Mouse (Mus musculus): ENCODE measurements around the gene 1700017B05Rik. TPM values are rescaled to one million over a fixed set of nuclear protein-coding genes. Genes with fewer than 3 reads are reported as not detected.

The 1700017B05Rik gene
- polyA plus RNA-seq, 1 experiment from 2014 or later, result 10.1 TPM

DNA sequence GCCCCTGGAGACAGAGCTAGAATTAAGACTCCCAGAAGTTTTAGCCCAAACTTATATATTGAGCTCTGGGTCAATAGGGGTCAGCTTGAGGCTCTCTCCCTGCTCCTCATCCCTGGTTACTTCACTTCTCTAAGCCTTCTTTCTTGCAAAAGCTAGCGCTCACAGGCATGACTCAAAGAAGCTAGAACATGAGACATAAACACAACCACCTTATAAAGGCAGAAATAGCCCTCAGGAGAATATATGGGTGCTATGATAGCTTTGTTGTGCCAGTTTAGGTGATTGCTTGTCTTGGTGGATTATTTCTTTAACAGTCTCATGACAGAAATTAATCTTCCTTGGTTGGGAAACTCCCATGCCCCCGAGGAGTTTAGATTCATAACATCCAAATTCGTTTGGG lies 32.5 kb upstream of the 1700017B05Rik start:
- no peaks in the 10 kb centered on the region for H3K36me3 ChIP-seq (replicated peaks; ENCODE audit: insufficient read depth, low read length)
- 76% methylated on average over 3 of the region's 3 CpGs for WGBS (ENCODE audit: insufficient replicate concordance)
- peaks cover 35% of the 10 kb centered on the region for H3K4me1 ChIP-seq (ENCODE audit: insufficient read depth)
- TF ChIP-seq CTCF (IDR thresholded peaks at IDR 0.05; ENCODE audit: low read depth) (no peak), EP300 (IDR thresholded peaks at IDR 0.05; ENCODE audit: low read depth) (no peak)
- H3K9me3 ChIP-seq (ENCODE audit: low read length), result no peaks in the 10 kb centered on the region
- DNase-seq, result no peak
- peak overlapping the region; percentile 86 for H3K27ac ChIP-seq (ENCODE audit: low read depth)
- H3K4me2 ChIP-seq (ENCODE audit: low read depth, low read length), result peak overlapping the region; percentile 44
- H3K9ac ChIP-seq (replicated peaks), result peak overlapping the region; percentile 54
- no peak overlapping the region; the same call in 1 of the 2 replicates for H3K4me3 ChIP-seq (ENCODE audit: low read depth, low read length)
- no peaks in the 10 kb centered on the region for H3K27me3 ChIP-seq (ENCODE audit: insufficient read depth, low read length)
- no peak for ATAC-seq

DNA sequence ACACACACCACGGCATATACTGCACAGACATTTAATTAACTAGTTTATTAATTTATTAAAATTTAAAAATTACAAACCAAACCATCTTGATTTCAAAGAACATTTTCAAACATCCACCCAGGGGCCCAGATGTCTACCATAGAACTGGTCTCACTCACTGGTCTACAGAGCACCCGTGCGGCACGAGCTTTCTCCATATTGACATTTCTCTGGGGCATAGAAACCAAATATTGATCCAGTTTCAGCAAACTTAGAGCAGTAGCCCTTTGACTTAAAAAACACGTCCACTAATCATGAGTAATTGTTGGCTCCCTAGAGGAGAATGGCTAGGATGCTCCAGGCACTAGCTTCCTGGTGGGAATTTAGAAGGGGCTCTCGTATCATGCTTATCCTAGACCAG lies 24.8 kb upstream of the 1700017B05Rik start:
- Histone ChIP-seq H3K27me3 (ENCODE audit: insufficient read depth, low read length) (no peaks in the 10 kb centered on the region), H3K9ac (replicated peaks) (no peak overlapping the region), H3K27ac (ENCODE audit: low read depth) (peak overlapping the region; percentile 79), H3K4me2 (ENCODE audit: low read depth, low read length) (no peak overlapping the region), H3K9me3 (ENCODE audit: low read length) (no peaks in the 10 kb centered on the region), H3K4me3 (ENCODE audit: low read depth, low read length) (no peak overlapping the region), H3K4me1 (ENCODE audit: insufficient read depth) (peaks cover 18% of the 10 kb centered on the region), H3K36me3 (replicated peaks; ENCODE audit: insufficient read depth, low read length) (no peaks in the 10 kb centered on the region)
- TF ChIP-seq CTCF (IDR thresholded peaks at IDR 0.05; ENCODE audit: low read depth), result no peak
- peak; percentile 47; the same call in 1 of the 2 replicates for TF ChIP-seq EP300 (IDR thresholded peaks at IDR 0.05; ENCODE audit: low read depth)
- ATAC-seq (peak; percentile 89), DNase-seq (no peak)
- 74% methylated on average over 6 of the region's 6 CpGs for WGBS (ENCODE audit: insufficient replicate concordance)

DNA sequence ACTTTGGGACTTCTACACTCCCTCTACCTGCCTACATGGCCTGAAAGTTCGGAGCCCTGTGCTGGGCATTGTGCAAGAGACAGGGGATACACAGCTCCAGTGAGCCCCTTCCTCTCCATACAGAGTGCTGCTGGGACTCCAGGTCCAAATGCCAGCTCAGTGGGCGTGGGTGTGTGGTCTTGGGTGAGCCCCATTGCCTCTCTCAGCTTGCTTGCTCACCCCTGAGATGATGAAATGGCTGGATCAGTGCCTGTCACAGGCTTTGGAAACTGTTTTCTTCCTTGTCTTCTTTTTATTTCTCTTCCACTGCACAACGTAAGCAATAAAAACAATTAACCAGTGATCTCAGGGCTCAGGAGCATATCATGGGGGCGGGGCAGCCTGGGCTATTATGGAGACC lies 20.9 kb upstream of the 1700017B05Rik start:
- ATAC-seq (no peak), DNase-seq (no peak)
- Histone ChIP-seq H3K27me3 (ENCODE audit: insufficient read depth, low read length) (no peaks in the 10 kb centered on the region), H3K4me2 (ENCODE audit: low read depth, low read length) (no peak overlapping the region), H3K9me3 (ENCODE audit: low read length) (no peaks in the 10 kb centered on the region), H3K4me1 (ENCODE audit: insufficient read depth) (peaks cover 33% of the 10 kb centered on the region), H3K36me3 (replicated peaks; ENCODE audit: insufficient read depth, low read length) (no peaks in the 10 kb centered on the region), H3K27ac (ENCODE audit: low read depth) (peak overlapping the region; percentile 9), H3K4me3 (ENCODE audit: low read depth, low read length) (no peak overlapping the region), H3K9ac (replicated peaks) (no peak overlapping the region)
- WGBS (ENCODE audit: insufficient replicate concordance), result 64% methylated on average over 4 of the region's 4 CpGs
- TF ChIP-seq CTCF (IDR thresholded peaks at IDR 0.05; ENCODE audit: low read depth), result no peak
- no peak for TF ChIP-seq EP300 (IDR thresholded peaks at IDR 0.05; ENCODE audit: low read depth)

DNA sequence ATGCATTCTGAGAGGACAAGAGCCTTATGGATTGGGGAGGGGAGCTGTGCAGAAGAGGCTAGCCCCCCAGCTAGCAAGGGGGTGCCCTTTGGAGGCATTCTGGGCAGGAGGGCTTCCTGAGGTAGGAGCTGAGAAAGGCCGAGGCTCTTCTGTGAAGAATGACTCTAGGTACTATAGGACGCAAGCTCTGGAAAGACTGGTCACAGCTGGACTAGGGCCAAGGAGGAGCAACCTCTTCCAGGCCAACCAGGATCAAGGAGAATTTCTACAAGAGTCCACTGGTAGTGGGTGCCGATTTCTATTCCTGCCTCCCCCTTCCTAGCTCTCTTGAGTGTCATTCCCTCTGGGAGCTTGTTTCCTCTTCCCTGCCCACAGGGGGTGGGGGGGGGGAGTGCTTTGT lies 20.3 kb upstream of the 1700017B05Rik start:
- Histone ChIP-seq H3K27ac (ENCODE audit: low read depth) (no peak overlapping the region), H3K27me3 (ENCODE audit: insufficient read depth, low read length) (no peaks in the 10 kb centered on the region)
- TF ChIP-seq CTCF (IDR thresholded peaks at IDR 0.05; ENCODE audit: low read depth), result no peak
- TF ChIP-seq EP300 (IDR thresholded peaks at IDR 0.05; ENCODE audit: low read depth), result no peak

DNA sequence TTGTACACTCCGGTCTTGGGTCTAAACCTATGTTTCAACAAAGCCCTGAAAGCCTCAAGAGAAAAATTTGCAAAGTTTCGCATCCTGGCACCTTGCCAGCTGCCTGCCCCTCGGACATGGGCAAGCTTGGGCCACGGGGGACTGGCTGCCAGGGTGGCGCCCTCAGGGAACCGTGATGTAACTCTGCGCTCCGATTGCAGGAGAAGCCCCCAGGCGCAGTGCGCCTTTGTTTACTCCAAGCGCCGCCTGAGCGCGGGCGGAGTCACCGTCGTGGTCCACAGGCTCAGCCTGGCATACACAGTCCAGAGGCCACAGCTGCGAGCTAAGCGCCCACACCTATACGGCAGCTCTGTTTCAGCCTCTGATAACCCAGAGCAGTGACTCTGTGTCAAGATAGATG lies 19.1 kb upstream of the 1700017B05Rik start:
- no peaks in the 10 kb centered on the region for H3K27me3 ChIP-seq (ENCODE audit: insufficient read depth, low read length)
- DNase-seq, result peak; percentile 70
- peaks cover 37% of the 10 kb centered on the region for H3K4me1 ChIP-seq (ENCODE audit: insufficient read depth)
- H3K9ac ChIP-seq (replicated peaks), result 0 out of 2 replicates have a peak overlapping the region, but pooled peaks have one; percentile 0
- H3K4me2 ChIP-seq (ENCODE audit: low read depth, low read length), result peak overlapping the region; percentile 11
- TF ChIP-seq CTCF (IDR thresholded peaks at IDR 0.05; ENCODE audit: low read depth) (no peak), EP300 (IDR thresholded peaks at IDR 0.05; ENCODE audit: low read depth) (no peak)
- no peaks in the 10 kb centered on the region for H3K9me3 ChIP-seq (ENCODE audit: low read length)
- H3K4me3 ChIP-seq (ENCODE audit: low read depth, low read length), result no peak overlapping the region
- no peaks in the 10 kb centered on the region for H3K36me3 ChIP-seq (replicated peaks; ENCODE audit: insufficient read depth, low read length)
- peak overlapping the region; percentile 53 for H3K27ac ChIP-seq (ENCODE audit: low read depth)
- 25% methylated on average over 20 of the region's 20 CpGs for WGBS (ENCODE audit: insufficient replicate concordance)
- ATAC-seq, result peak; percentile 86

More for the DNA sequence above, 20.3 kb upstream of the 1700017B05Rik start:
- H3K4me3 ChIP-seq (ENCODE audit: low read depth, low read length), result no peak overlapping the region
- H3K4me2 ChIP-seq (ENCODE audit: low read depth, low read length), result no peak overlapping the region
- H3K9me3 ChIP-seq (ENCODE audit: low read length), result no peaks in the 10 kb centered on the region
- no peak for ATAC-seq
- H3K4me1 ChIP-seq (ENCODE audit: insufficient read depth), result peaks cover 37% of the 10 kb centered on the region
- 56% methylated on average over 3 of the region's 3 CpGs for WGBS (ENCODE audit: insufficient replicate concordance)
- no peak overlapping the region for H3K9ac ChIP-seq (replicated peaks)
- no peaks in the 10 kb centered on the region for H3K36me3 ChIP-seq (replicated peaks; ENCODE audit: insufficient read depth, low read length)
- DNase-seq, result no peak

DNA sequence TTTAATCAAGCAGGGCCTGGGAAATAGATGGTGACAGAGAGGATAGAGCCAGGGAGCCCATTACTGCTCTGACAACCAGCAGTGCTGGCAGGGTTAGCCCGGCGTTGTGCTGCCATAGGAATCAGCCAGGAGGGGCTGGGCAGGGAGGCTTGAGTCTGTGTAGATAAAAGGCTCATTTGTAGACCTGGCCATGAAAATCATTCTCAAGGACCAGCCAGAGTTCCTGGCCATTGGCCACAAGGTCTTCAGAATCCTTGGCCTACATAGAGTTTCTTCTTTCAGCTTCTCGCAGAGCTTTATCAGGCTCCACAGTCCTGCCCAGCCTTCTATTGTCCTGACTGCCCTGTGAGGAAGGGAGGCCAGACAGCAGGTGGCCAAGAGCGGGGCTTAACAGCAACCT lies 17.0 kb upstream of the 1700017B05Rik start:
- no peak for DNase-seq
- H3K4me3 ChIP-seq (ENCODE audit: low read depth, low read length), result no peak overlapping the region
- no peaks in the 10 kb centered on the region for H3K9me3 ChIP-seq (ENCODE audit: low read length)
- WGBS (ENCODE audit: insufficient replicate concordance), result 74% methylated on average over 4 of the region's 4 CpGs
- no peaks in the 10 kb centered on the region for H3K36me3 ChIP-seq (replicated peaks; ENCODE audit: insufficient read depth, low read length)
- TF ChIP-seq EP300 (IDR thresholded peaks at IDR 0.05; ENCODE audit: low read depth) (no peak), CTCF (IDR thresholded peaks at IDR 0.05; ENCODE audit: low read depth) (no peak)
- H3K9ac ChIP-seq (replicated peaks), result no peak overlapping the region
- ATAC-seq, result no peak
- no peak overlapping the region for H3K4me2 ChIP-seq (ENCODE audit: low read depth, low read length)
- no peaks in the 10 kb centered on the region for H3K27me3 ChIP-seq (ENCODE audit: insufficient read depth, low read length)
- H3K27ac ChIP-seq (ENCODE audit: low read depth), result no peak overlapping the region
- H3K4me1 ChIP-seq (ENCODE audit: insufficient read depth), result peaks cover 31% of the 10 kb centered on the region

DNA sequence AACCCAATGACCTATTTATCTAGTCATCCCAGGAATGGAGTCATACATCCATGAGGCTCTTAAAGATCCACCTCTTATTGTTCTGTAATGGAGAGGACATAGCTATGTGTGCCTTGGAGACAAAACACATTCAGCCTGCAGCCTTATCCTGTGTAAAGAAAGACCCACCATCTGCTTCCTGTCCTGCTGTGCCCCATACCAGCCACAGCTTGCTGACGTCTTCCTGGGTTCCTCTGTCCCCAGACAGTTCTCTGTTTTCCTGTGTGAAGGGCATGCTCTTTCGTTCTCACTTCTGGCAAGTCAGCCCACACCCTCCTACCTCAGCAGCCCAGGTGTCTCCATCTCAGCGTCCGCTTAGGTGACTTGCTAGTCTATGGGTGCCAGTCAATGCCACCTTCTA lies 15.9 kb upstream of the 1700017B05Rik start:
- Histone ChIP-seq H3K4me1 (ENCODE audit: insufficient read depth) (peaks cover 37% of the 10 kb centered on the region), H3K27me3 (ENCODE audit: insufficient read depth, low read length) (no peaks in the 10 kb centered on the region)
- peak; percentile 35 for ATAC-seq

More for the DNA sequence above, 15.9 kb upstream of the 1700017B05Rik start:
- H3K4me3 ChIP-seq (ENCODE audit: low read depth, low read length), result no peak overlapping the region
- no peak for TF ChIP-seq CTCF (IDR thresholded peaks at IDR 0.05; ENCODE audit: low read depth)
- no peak for TF ChIP-seq EP300 (IDR thresholded peaks at IDR 0.05; ENCODE audit: low read depth)
- WGBS (ENCODE audit: insufficient replicate concordance), result 31% methylated on average over 4 of the region's 4 CpGs
- H3K36me3 ChIP-seq (replicated peaks; ENCODE audit: insufficient read depth, low read length), result no peaks in the 10 kb centered on the region
- H3K4me2 ChIP-seq (ENCODE audit: low read depth, low read length), result no peak overlapping the region
- no peak for DNase-seq
- H3K27ac ChIP-seq (ENCODE audit: low read depth), result peak overlapping the region; percentile 30; the same call in 1 of the 2 replicates
- H3K9ac ChIP-seq (replicated peaks), result no peak overlapping the region
- no peaks in the 10 kb centered on the region for H3K9me3 ChIP-seq (ENCODE audit: low read length)
